Mouse (Mus musculus) cerebellum, adult (tissue): ENCODE measurements around the gene Srebf2.
"Not testable (repeated sequence)": the region's sequence is repeated elsewhere in the genome, so short reads cannot be mapped to it uniquely, and the experiment has no call there.

Experiments
- ATAC-seq: cut with Nextera tagmentation; 2 replicates; pipeline ENCODE4 v1.9.2; 2017; ENCODE audit warnings: mild to moderate bottlenecking, moderate library complexity, mixed read lengths; ENCODE audit not compliant: insufficient number of reproducible peaks, low FRiP score, low TSS enrichment

Srebf2 gene

DNA sequence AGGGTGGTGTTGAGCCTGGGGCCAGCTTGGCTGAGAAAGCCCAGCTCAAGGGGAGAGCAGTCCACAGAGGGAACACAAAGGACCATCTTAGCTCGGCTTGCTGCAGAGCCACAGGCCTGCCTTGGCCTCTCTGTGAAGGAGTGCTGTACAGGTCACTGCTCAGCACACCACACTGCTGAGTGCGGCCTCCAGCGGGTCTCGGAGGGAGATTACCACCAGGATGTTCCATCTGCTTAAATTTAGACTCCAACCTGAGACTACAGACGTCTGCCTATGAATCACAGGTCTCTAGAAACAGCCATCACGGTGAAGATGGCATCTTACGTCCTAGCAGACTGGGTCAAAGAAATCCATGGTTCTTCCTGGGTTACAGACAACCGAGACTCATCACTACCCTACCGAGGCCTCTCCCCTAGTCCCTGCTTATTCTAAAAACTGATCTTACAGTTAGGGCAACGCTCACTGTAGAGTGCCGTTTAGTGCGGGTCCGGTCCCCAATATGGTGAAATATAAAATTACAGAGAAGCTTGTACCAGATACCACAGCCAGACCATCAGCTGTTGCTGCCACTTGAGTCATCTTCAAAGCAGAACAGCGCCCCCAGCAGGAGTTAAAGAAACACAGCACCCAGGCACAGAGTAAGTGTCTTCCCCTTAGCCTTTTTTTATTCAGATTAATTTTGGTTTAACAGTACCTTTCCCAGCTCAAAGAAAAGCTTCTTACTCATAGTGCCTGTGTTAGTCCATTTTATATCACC is 74.3 kb downstream of the Srebf2 start:
- ATAC-seq: no peak

DNA sequence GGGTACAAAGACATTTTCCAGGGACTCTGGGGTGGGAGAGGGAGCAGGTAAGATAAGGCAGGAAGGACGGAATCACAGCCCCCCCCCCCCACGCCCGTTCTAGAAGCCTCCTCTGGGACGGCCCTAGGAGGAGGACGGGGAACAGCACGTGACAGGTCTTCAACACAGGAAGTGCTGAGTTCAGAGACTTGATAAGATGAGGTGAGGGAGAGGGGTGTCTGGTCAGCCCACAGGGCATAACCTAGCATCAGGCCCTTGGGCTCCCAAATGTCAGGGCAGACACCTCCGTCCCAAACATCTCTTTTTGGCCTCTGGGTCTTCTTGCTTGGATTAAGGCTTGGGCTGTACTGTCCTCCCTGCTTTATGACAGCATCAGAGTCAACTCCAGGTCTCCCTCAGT is 76.3 kb downstream of the Srebf2 start:
- no peak for ATAC-seq

DNA sequence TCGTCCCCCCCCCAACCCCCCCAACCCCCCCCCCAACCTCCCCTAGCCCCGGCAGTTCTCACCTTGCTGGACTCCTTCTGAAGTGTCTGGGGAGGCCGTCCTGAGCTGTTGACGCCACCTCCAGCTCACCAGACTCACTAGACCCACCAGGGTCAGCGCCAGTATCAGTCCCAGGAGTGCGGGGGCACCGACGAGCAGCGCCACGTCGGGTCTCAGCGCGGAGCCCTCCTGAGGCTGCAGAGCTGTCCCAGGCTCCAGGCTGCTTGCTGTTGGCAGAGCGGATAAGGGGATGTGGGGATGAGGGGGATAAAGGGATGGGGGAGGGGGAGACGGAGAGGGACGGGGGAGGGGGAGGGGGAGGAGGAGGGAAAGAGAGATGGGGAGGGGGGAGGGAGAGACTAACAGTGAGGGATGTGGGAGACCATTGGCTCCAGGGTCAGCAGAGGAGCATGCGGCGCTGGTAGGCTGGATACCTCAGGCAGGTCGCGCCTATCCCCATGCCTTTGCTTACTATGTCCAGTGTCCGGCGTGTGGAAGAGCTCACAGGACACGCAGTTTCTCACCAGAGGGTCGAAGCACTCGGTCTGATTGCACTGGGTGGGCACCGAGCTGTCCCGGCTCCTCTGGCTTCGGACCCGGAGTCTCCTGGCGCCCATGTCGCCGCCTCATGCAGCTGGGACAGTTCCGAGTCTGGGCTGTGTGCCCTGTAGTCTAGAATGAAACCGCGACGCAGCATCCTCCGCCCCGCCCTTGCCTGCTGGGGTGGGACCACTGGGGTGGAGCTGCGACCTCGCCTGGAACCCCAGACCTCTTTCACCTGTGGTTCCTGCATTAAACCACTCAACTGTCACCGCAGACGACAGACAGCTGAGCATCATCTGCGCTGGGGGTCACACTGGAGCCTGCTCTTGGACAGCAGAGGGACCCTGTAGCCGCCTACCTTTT is 76.9 kb downstream of the Srebf2 start, which contains the start of gene Tnfrsf13c:
TSS of gene Tnfrsf13c (minus strand) at position 713 of the 945 bp plus-strand sequence.
- no peak for ATAC-seq

DNA sequence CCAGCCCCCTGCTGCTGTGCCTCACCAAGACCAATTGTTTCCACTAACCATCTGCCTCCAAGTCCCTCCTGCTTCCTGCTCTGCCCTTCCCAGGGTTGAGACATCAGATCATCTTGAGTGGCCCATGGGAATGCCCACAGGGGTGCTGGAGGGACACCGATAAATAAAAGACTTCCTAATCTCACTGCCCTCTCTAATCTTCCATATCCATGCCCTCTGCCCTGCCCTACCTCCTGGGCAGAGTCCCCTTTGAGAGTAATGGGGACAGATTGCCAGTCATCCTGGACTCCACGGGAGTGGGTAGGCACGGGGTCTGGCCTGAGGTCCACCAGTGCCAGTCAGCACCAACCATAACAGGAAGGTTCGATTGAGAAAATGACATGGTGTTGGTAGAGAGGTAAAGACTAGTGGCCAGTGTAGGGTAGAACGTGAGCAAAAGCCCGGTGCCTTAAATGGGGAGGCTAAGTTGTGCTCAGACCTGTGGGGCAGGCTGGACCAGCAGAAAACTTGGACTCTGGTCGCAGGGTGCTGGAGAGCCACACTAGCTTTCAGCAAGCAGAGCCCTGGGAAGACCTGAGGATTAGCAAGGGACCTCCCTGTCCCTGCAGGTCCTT is 77.7 kb downstream of the Srebf2 start:
- no peak for ATAC-seq

DNA sequence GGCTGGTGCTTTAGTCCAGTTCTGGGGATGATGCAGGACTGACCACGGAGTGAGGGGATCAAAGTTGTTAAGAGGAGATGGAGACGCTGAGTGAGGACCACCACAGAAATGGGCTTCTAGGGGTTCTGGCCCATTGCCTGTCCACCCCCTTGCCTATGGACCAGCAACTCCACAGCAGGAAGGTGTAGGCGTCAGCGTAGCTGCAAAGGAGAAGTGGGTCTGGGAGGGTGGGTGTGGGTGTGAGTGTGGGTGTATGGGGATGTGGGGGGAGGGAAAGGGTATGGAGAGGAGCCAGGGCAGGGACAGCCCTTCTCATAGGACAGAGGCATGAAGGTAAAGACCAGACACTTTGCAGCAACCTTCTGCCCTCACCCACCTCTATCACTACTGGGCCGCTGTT is 78.8 kb downstream of the Srebf2 start:
- ATAC-seq: no peak

DNA sequence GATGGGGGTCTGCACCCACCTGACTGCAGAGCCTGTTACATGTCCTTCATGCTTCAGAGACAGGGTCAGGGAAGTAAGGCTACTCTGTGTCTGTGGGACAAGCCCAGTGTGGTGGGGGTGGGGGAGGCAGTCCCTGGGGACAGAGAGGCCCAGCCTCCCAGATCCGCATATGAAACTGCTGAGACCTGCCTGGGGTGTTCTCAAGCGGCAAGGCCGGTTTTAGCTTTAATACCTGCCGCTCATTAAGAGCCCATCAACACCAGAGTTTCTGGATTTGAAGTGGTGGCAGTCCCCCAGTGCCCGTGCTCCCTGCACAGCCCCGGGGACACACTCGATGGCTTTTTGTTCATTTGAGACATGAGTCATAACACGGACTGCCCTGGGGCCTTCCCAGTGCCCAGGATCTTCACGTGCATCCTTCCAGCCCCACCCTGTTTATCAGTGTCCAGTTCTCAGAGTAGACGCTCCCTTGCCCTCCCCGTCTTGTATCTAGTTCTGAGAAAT is 82.6 kb downstream of the Srebf2 start:
- ATAC-seq: no peak

DNA sequence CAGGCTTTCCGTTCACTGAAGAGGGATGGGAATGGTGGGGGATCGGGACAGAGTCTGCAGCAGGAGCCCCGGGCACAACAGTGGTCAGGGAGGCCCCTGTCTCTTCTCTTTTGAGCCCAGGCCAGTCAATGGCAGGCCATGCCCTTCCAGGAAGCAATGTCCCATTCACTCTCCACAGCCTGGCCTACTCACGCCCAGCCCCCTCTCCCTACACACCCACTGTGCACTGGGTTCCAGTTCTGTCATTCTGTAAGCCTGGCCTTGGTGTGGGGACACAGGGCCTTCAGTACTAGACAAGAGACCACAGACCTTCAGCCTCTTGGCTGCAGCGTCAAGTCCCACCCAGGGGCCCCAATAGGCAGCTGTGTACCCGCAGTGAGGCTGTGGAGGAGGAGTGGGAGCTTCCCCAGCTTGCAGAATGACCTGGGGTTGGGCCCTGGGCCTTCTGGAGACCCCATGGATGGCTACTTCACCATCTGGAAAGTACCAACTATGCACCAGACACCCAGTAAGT is 83.2 kb downstream of the Srebf2 start:
- no peak for ATAC-seq

DNA sequence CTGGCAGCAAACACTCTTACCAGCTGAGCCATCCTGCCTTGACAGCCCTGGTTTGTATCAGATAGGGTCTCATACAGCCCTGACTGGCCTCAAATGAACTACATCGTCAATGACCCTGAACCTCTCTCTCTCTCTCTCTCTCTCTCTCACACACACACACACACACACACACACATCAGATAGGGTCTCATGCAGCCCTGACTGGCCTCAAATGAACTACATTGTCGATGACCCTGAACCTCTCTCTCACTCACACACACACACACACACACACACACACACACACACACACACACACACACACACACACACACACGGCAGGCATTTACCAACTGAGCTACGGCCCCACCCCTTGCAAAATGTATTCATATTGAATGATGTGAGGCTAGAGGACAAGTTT is 84.1 kb downstream of the Srebf2 start:
- no peak for ATAC-seq

DNA sequence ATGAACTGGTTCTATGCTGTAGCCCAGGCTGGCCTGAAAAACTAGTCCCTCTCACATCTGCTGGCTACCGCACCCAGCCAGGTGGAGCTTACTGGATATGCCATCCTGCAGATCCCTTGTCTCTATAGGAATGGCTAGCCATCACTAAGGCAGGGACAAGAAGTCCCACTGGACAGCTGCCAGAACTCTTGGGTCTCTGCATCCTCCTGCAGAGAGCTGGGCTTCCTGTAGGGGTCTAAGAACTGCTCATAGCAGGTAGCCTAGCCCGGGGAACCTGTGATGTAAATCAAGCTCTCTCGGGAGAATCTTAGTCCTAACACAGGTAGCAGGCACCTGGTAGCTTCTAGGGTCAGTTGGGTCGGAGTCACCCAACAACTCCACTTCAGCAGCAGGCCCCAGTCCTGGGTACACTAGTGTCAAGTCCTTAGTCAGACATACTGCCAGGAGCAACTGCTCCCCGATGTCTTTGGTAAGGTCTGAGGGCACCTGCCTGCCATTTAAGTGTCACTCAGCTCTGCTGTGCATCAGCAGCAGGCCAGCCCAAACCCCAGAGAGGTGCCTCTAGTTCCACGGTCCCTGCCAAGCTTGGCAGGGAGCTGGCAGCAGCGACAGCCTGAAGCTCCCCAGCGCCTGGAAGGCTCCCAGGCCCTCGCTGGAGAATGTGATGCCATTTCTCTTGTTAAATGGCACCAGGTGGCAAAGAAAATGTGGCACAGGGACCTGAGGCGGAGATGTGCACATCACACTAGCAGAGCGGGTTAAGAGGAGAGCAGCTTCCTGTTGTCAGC is 84.8 kb downstream of the Srebf2 start:
- peak; percentile 77 for ATAC-seq

DNA sequence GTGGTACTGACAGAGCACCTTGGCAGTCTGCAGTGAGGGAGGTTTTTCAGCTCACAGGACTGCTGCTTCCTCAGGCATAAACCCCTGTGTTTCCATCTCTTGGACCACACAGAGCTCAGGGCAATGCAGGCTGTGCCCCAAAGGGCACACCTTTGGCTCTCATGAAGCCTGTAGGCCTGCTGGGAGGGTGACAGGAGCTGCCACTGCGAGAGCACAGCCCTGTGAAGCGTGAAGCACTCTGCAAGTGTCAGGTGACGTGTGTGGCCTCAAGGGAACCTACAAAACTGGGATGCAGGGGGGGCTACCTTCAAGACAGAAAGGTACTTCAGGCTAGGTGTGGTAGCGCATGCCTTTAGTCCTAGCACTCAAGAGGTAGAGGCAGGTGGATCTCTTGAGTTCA is 85.7 kb downstream of the Srebf2 start:
- peak; percentile 11; the same call in 1 of the 2 replicates for ATAC-seq

DNA sequence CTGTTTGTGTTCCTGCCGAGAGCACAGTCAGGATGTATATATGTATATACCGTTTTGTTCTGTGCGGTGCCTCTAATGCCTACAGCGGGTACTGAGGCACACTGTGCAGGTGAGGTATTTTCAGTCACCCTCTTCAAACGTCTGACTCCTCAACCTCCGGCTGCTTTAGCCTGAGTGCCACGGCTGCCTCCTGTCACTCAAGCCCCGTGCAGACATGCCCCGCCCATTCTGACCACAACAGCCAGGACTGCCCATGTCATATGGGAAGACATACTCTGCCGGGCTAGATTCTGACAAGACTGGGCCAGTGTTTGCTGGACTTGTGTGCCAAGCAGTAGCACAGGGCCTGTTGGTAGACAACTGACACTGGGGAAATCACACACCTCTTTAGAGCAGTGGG is 88.7 kb downstream of the Srebf2 start:
- ATAC-seq: no peak

DNA sequence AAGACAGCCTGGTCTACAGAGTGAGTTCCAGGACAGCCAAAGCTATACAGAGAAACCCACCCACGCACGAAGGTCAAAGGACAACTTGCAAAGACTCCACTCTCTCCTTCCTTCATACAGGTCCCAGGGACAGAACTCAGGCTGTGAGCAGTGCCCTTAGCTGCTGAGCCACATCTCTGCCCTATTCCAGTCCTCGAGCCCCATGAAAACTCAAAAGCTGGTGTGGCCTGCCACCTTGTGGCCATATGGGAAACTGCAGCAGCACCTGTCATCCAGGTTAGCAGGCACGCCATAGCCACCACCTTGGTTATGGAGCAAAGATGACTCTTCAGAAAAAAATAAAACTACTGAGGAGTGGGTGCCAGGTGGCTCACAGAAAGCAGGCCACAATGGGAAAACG is 89.6 kb downstream of the Srebf2 start:
- peak; percentile 37; the same call in 1 of the 2 replicates for ATAC-seq

DNA sequence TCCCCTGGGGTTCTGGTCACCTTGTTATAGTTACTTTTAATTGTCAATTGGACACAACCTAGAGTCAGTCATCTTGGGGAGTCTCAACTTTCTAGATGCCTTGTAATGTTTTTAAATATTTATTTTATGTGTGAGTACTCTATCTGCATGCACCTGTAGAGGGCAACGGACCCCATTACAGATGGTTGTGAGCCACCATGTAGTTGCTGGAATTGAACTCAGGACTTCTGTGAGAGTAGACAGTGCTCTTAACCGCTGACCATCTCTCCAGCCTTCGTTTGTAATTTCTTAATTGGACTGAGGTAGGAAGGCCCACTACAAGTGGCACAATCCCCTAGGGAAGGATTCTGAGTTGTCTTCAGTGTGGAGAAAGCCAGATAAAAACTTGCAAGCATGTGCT is 96.3 kb downstream of the Srebf2 start:
- ATAC-seq: no peak

DNA sequence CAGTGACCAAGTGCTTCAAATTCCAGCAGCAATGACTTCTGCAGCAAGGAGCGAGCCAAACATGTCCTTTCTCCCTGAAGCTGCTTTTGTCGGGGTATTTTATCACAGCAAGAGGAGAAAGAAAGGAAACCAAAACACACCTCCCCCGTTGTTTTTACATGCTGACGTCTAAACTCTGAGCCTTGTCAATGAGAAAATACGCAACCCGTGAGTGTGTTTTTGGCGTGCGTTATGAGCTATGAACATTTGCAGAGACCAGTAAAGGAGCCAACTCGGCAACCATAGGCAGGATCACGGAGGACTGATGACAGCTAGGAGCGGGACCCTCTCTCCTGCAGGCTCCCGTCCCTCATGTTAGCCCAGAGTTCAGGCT is 96.7 kb downstream of the Srebf2 start:
- 0 out of 2 replicates have a peak, but pooled peaks have one; percentile 18 for ATAC-seq

DNA sequence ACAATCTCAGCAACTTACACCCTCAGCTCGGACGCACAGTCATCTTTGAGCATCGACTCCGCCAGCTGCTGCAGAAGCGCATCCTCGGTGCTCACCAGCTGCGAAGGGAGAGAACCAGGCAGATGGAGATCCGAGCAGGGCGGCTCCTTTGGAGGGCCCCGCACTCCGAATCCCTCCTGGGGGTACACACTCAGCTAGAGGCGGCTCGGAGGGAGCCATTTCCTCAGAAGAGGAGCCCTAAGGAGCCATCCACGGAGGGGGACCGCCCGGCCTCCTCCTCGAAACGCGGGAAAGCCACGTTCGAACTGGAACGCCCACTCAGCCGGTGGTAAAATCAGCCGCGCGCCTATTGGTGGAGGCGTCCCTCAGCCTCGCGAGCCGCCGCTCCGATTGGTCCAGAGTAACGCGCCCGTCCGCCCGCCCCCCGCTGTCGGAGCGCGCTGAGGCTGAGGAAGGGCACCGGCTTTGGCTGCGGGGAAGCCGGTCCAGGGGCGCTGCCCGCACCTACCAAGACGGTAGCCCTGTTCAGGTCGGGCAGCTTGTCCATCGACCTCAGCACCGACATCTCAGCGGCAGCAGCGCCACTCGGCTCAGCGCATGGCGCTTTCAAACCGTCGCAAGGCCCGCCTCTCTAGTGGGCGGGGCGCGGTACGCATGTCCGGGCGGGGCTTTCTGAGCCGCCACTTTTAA is 97.3 kb downstream of the Srebf2 start, which contains the start of gene Cenpm:
TSS of gene Cenpm (minus strand) at position 634 of the 690 bp plus-strand sequence.
- ATAC-seq: peak; percentile 95

DNA sequence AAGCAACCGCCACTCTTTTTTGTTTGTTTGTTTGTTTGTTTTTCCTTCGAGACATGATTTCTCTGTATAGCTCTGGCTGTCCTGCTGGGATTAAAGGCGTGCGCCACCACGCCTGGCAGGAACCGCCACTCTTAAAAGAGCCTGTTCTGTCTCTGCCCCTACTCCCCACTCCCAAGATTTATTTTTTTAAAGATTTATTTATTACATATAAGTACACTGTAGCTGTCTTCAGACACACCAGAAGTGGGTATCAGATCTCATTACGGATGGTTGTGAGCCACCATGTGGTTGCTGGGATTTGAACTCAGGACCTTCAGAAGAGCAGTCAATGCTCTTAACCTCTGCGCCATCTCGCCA is 97.8 kb downstream of the Srebf2 start:
- not testable (repeated sequence) for ATAC-seq

DNA sequence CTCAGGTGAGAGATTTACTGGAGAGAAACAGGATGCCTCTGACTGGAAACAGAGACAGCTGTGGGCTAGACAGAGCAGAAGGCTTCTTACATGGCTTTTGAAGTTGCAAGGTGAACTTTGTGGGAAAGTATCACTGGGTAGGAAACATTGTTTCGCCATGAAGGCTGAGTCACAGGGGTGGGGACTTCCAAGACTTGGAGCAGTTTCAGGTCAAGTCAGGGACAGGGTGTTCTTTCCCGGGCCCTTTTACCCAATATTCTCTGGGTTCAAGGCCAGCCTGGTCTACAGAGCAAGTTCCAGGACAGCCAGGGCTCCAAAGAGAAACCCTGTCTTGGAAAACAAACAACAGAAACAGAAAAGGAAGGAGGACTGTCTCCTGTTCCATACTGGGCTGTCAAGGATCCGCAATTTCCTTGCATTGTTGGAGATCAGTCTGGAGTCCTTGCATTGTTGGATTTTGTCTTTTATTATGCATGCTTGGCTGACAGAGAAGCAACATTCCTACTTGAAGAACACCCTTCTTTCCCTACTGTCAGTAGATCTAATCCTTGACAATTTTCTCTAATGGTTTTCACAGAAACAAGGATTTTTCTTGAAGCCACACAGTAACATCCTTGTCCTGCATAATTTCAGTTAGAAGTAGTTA is 100.3 kb downstream of the Srebf2 start:
- ATAC-seq: no peak

DNA sequence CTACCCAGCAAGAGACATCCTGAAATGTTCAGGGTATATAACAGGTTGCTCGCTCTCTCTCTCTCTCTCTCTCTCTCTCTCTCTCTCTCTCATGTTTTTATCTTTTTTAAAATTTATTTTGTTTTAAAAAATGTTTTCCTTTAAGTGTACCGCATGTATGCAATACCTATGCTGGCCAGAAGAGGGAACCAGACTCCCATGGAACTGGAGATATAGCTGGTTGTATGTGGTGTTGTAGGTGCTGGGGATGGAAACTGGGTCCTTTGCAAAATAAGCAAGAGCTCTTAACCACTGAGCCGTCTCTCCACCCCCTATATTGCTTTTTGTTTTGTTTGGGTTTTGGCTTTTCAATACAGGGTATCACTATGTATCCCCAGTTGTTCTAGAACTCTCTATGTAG is 104.6 kb downstream of the Srebf2 start:
- ATAC-seq: no peak

DNA sequence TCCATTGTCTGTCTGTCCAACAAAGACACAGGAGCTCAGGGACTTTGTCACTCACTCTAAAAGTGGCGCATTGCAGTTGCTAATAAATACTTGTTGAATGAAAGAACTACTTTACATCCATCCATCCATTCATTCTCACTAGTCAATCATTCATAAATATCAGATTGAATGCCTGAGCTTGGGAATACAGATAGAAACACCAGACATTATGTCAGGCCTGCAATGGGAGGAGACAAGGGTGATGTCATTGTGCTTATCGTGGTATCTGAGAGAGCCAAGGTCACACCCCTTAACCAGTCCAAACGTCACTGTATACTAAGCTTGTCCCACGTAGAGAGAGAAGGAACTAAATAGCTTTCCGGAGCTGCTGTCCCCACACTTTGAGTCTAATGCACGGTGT is 105.1 kb downstream of the Srebf2 start, which contains the start of gene 1500009C09Rik:
TSS of gene 1500009C09Rik (plus strand) at position 301 of the 400 bp plus-strand sequence.
- no peak for ATAC-seq
